Mouse (Mus musculus) kidney, embryonic 16.5 days (tissue): ENCODE data around the gene H2-M10.1. TPM values are rescaled to one million over a fixed set of nuclear protein-coding genes. Genes with fewer than 3 reads are reported as not detected.
A peak's percentile ranks its signal among the peaks of the same experiment; 100 is the strongest.
"Not testable (repeated sequence)": the region's sequence is repeated elsewhere in the genome, so short reads cannot be mapped to it uniquely, and the experiment has no call there.

Experiments
- ATAC-seq: fragments of 200-750 bp; cut with Nextera tagmentation; 2 replicates; pipeline ENCODE4 v1.8.0; 2017; ENCODE audit warnings: moderate TSS enrichment; ENCODE audit not compliant: low FRiP score, low TSS enrichment
- H3K27ac ChIP-seq: fragments of 300-500 bp; sonication (generic); 2 replicates; pipeline ENCODE4 v1.5.1; 2014; ENCODE audit warnings: low read length
- H3K27me3 ChIP-seq: fragments of 300-500 bp; sonication (generic); 2 replicates; pipeline ENCODE4 v1.6.1; 2014; ENCODE audit warnings: low read length, control low read depth, mixed read lengths; ENCODE audit not compliant: insufficient read depth
- H3K36me3 ChIP-seq: fragments of 300-500 bp; sonication (generic); 2 replicates; pipeline ENCODE4 v1.6.1; 2014; ENCODE audit warnings: low read length, control low read depth, mixed read lengths; ENCODE audit not compliant: insufficient read depth
- H3K4me1 ChIP-seq: fragments of 300-500 bp; sonication (generic); 2 replicates; pipeline ENCODE4 v1.6.1; 2014; ENCODE audit warnings: low read length, control low read depth, mixed read lengths; ENCODE audit not compliant: insufficient read depth
- H3K4me2 ChIP-seq: fragments of 300-500 bp; sonication (generic); replicated peaks from 2 replicates; pipeline ENCODE4 v1.6.1; 2014; ENCODE audit warnings: low read depth, low read length
- H3K4me3 ChIP-seq: fragments of 300-500 bp; sonication (generic); 2 replicates; pipeline ENCODE4 v1.5.1; 2014; ENCODE audit warnings: mild to moderate bottlenecking, low read length
- H3K9ac ChIP-seq: fragments of 300-500 bp; sonication (generic); replicated peaks from 2 replicates; pipeline ENCODE4 v1.6.1; 2014; ENCODE audit warnings: low read length
- H3K9me3 ChIP-seq: fragments of 300-500 bp; sonication (generic); 2 replicates; pipeline ENCODE4 v1.6.1; 2016; ENCODE audit warnings: low read length, control low read depth
- WGBS: fragments of 180-500 bp; shearing (Covaris S2); extraction: QIAGEN DNeasy Blood & Tissue Kit; methylation state at CpG from one replicate; pipeline ENCODE4 v1.1.7; 2014; 5-methylcytosine and 5-hydroxymethylcytosine counted together
- polyA plus RNA-seq: library from polyadenylated mRNA; unstranded; fragments of >200 nt; fragmentation: Nextera tagmentation; extraction: Ambion mirVana; gene quantifications from 2 replicates; pipeline ENCODE4 v1.2.1, GENCODE M21; 2015

H2-M10.1 gene
- polyA plus RNA-seq, 1 experiment from 2014 or later, result not detected

- ATAC-seq, result peak; percentile 46; the same call in 1 of the 2 replicates
These were observed 17.1 kb downstream of the H2-M10.1 start for GRCm38 (mm10) chr17:36308855-36309254.

GRCm38 (mm10) chr17:36286390-36286789 lies 39.6 kb downstream of the H2-M10.1 start, which contains the start of gene H2-M10.2:
TSS of gene H2-M10.2 (minus strand) at chr17:36286490.
- ATAC-seq, result no peak
- no peaks in the 10 kb centered on the region for H3K27me3 ChIP-seq
- H3K4me3 ChIP-seq, result no peak within 1 kb of the TSS
- 97% methylated on average over 2 of the region's 2 CpGs for WGBS
- no peaks in the 10 kb centered on the region for H3K4me1 ChIP-seq
- 0 out of 2 replicates have a peak, but pooled peaks cover 3% of the 10 kb centered on the region for H3K9me3 ChIP-seq
- no peak within 1 kb of the TSS for H3K27ac ChIP-seq
- peaks cover 10% of the 10 kb centered on the region for H3K36me3 ChIP-seq
- no peak within 1 kb of the TSS for H3K4me2 ChIP-seq
- H3K9ac ChIP-seq, result no peak within 1 kb of the TSS

More at GRCm38 (mm10) chr17:36308855-36309254, 17.1 kb downstream of the H2-M10.1 start:
- H3K4me1 ChIP-seq, H3K9ac ChIP-seq, H3K27ac ChIP-seq, H3K4me3 ChIP-seq, H3K27me3 ChIP-seq, H3K36me3 ChIP-seq, H3K9me3 ChIP-seq, H3K4me2 ChIP-seq: not testable (repeated sequence)
- 0% methylated on average over 3 of the region's 3 CpGs for WGBS

GRCm38 (mm10) chr17:36281521-36282245 lies 44.3 kb downstream of the H2-M10.1 start:
- H3K4me1 ChIP-seq, result no peaks in the 10 kb centered on the region
- WGBS, result 86% methylated on average over 4 of the region's 4 CpGs
- no peak overlapping the region for H3K27ac ChIP-seq
- H3K9ac ChIP-seq, result no peak overlapping the region
- peaks cover 35% of the 10 kb centered on the region for H3K36me3 ChIP-seq
- 0 out of 2 replicates have a peak, but pooled peaks cover 3% of the 10 kb centered on the region for H3K9me3 ChIP-seq
- no peak overlapping the region for H3K4me3 ChIP-seq
- no peaks in the 10 kb centered on the region for H3K27me3 ChIP-seq
- ATAC-seq, result no peak
- no peak overlapping the region for H3K4me2 ChIP-seq

GRCm38 (mm10) chr17:36274776-36275175 lies 51.2 kb downstream of the H2-M10.1 start:
- no peak overlapping the region for H3K4me2 ChIP-seq
- no peaks in the 10 kb centered on the region for H3K9me3 ChIP-seq
- no peak overlapping the region for H3K9ac ChIP-seq
- H3K27ac ChIP-seq, result no peak overlapping the region
- H3K36me3 ChIP-seq, result peaks cover 24% of the 10 kb centered on the region
- H3K4me3 ChIP-seq, result no peak overlapping the region
- peaks cover 25% of the 10 kb centered on the region for H3K4me1 ChIP-seq
- 84% methylated on average over 4 of the region's 4 CpGs for WGBS
- no peak for ATAC-seq
- H3K27me3 ChIP-seq, result no peaks in the 10 kb centered on the region

- no peak overlapping the region for H3K27ac ChIP-seq
- no peak overlapping the region for H3K9ac ChIP-seq
- 86% methylated on average over 4 of the region's 4 CpGs for WGBS
- H3K4me1 ChIP-seq, result peaks cover 25% of the 10 kb centered on the region
- ATAC-seq, result no peak
- H3K27me3 ChIP-seq, result no peaks in the 10 kb centered on the region
- no peaks in the 10 kb centered on the region for H3K9me3 ChIP-seq
- peaks cover 21% of the 10 kb centered on the region for H3K36me3 ChIP-seq
- no peak overlapping the region for H3K4me2 ChIP-seq
- H3K4me3 ChIP-seq, result no peak overlapping the region
These were observed 52.2 kb downstream of the H2-M10.1 start for GRCm38 (mm10) chr17:36273796-36274195.

Other genes with a start within 250 kb of the H2-M10.1 start
- not detected in 2 replicates for gene Gm19684, start 204.5 kb downstream of the H2-M10.1 start, polyA plus RNA-seq
- gene Gm7030, start 196.7 kb downstream of the H2-M10.1 start, polyA plus RNA-seq, result not detected in 2 replicates
- gene Gm8909, start 157.6 kb downstream of the H2-M10.1 start, polyA plus RNA-seq, result 0.56 TPM in 1 of 2 replicates, not detected in the other
- not detected in 2 replicates for gene H2-T3, start 135.9 kb downstream of the H2-M10.1 start, polyA plus RNA-seq
- 107 and 110 TPM in 2 replicates for gene Rpp21, start 68.1 kb downstream of the H2-M10.1 start, polyA plus RNA-seq
- 18.4 and 19.8 TPM in 2 replicates for gene Trim39, start 53.9 kb downstream of the H2-M10.1 start, polyA plus RNA-seq
- 0.15 TPM in 1 of 2 replicates, not detected in the other for gene H2-M10.2, start 39.7 kb downstream of the H2-M10.1 start, polyA plus RNA-seq
- gene H2-M10.3, start 42.3 kb upstream of the H2-M10.1 start, polyA plus RNA-seq, result not detected in 2 replicates
- not detected in 2 replicates for gene H2-M10.4, start 136.2 kb upstream of the H2-M10.1 start, polyA plus RNA-seq
- not detected in 2 replicates for gene H2-M11, start 220.9 kb upstream of the H2-M10.1 start, polyA plus RNA-seq